Mouse (Mus musculus) cerebellum, adult 11 months (tissue): ENCODE measurements around the gene Gm5294.
A peak's percentile ranks its signal among the peaks of the same experiment; 100 is the strongest.

ENCODE experiments used
- DNase-seq: peaks from one replicate; pipeline ENCODE4 v3.0.0; 2022

Gm5294 gene

DNA sequence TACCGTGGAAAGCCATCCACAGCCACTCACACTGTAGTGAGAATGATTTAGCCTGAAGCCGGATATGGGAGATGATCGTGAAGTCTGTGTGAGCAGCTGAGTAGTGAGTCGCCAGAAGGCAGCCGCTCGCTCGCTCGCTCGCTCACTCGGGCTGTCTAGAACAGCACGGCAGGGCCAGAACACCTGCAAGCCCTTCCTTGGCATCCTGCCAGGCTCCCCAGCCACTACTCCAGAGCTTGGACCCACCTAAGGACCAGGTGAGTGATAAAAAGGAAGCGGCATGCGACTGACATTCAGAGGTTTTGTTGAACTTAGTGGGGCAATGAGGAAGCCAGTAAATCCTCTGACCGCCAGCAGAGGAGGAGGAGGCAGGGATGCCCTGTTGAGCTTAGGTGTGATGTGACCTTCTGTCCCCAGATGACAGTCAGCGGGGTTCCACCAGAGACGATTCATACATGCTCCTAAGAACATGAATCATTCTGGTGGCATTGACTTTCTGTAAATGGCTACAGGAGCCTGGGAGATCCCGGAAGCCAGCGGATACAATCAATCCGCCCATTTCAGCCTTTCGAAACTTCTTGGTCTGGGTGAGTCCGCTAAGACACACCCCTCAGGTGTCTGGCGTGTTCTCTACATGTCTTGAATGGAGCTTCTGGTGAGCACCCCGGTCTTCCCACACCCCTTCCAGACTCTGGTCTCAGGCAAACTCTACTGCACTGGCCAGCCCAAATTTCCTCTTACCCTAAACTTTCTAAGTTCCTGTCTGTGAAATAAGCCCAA, 30.0 kb downstream of the Gm5294 start:
- no peak for DNase-seq

- DNase-seq, result no peak
Measured at GRCm38 (mm10) chr5:138850462-138850844, 30.6 kb downstream of the Gm5294 start.

DNA sequence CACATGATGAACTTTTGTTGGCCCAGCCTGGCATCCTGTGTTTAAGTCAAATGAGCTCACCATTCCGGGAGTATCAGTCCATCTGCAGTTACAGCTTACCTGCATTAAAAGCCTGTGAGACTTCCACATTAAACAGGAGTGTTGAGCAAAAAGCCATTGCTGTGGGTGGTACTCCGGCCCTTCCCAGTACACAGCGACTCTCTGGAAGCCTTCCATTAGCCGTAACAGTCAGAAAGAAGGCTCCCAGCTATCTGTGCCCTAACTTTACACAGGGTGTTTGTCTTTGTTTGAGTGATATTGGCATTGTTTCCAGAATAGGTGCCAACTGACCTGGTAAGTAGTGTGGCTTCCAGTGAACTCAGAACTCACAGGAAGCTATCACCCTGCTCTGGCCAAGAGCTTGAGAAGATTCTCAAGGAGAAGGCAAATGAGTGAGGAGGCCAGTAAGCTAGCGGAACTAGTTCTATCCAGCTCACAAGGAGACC, 31.5 kb downstream of the Gm5294 start:
- DNase-seq, result no peak

- no peak for DNase-seq
Measured at GRCm38 (mm10) chr5:138852151-138852550, 32.3 kb downstream of the Gm5294 start.

- no peak for DNase-seq
Measured at GRCm38 (mm10) chr5:138853349-138853748, 33.5 kb downstream of the Gm5294 start.

DNA sequence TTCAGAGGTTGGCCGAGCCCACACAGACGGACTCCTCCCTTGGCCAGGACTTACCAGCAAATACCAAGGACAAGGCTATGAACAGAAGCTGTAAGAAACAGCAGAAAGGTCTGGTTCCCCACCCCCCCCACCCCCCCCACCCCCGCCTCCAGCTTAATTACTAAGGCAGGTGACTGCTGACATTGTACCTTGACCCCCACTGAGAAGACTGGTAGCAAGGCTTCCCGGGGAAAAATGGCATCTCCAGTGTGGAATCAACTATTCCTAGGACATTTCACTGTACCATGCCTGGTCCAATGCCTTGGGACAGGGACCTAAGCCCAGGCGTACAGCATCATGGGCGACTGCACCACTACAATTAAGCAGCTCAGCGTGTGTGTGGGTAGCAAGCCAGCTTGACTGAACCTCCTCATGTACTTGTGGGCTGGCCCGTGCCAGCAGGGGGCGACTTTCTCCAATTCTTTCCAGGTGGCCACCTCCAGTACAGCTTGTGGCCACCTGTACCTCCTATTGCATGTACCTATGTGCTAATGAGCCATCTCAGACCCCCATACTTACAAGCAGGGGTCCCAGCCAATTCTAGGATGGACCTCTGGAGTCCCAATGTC, 37.2 kb downstream of the Gm5294 start:
- DNase-seq, result peak; percentile 71

DNA sequence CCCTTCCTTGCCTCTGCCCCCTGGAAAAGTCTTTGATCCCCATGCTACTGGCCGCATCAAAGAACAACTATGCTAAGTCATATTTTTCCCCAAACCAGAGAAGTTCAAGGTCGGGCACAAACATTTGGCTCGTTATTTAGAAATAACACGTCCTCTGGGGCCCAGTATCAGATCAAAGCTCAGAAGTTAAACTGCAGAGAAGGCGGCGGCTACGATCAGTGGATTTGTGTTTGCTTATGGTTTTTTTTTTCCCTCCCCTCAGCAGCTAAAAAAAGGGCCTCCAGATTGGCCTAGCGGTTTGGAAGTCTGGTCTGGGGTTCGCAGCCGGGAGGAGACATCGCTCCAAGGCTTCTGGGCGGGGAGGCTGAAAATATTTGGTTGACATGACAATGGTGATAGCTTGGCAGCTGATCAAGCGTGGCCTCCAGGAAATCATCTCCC, 38.0 kb downstream of the Gm5294 start:
- DNase-seq, result no peak

DNA sequence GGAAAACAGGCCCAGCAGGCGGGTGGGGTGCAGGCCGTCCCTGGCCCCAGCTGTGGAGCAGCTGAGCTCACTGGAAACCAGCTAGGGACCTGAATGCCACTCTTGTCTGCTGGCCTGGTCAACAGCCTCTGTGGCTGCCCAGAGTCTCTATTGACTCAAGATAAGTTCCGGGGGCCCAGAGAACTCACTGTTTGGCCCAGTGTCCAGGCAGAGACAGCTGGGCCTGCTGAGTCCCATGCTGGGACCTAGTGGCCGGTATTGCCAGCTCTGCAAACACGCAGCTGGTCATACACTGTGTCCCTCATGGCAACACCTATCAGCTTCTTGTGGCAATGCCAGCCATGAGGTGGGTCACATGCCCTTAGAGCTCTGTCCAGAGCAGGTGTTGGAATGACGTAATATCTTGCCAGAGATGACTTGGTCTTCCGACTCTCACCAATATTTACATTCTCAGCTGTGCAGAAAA, 43.8 kb downstream of the Gm5294 start:
- peak; percentile 17 for DNase-seq

DNA sequence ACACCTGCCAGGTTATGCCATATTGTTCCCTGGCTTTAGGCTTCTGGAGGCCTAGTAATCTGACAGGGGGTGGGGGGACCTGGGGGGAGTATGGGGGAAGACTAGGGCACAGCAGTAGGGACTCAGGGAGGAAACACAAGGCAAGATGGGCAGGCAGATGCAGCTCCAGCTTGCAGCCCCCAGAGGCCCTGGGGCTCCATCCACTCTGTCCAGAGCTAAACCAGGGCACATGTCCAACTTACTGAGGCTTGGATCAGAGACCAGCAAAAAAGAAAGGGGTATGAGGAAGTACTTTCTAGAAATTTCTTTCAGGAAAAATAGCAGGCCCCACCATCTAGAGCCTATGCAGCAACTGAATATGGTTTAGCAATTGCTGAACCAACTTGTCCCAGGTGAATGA, 44.3 kb downstream of the Gm5294 start:
- DNase-seq, result no peak

DNA sequence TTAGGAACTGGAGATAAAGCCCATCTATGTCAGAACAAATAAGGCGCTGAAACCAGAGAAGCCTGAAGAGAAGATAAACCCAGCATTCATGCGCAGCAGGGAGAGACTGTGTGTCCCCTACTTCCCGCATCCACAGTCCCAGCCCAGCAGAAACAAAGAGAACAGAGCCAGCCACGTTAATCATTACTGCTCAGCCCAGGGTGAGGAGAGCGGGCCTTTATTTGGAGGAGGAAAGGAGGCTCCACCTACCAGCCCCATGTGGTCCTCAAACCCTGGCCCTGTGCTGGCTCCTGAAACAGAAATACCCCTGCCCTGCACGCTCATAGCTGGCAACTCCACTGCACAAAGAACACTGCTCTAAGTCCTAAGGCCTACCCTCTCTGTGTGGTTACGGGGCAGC, 45.0 kb downstream of the Gm5294 start:
- DNase-seq, result no peak

GRCm38 (mm10) chr5:138865637-138866036, 45.8 kb downstream of the Gm5294 start:
- DNase-seq, result no peak
